Mouse (Mus musculus) liver, postnatal 0 days (tissue): ENCODE data around the gene Usp39.

Experiments
- CTCF ChIP-seq: sonication (generic); IDR thresholded peaks from 2 replicates; pipeline ENCODE4 v1.5.1; 2016; ENCODE audit warnings: antibody characterized with exemption, low read depth
- EP300 ChIP-seq: IDR thresholded peaks from 2 replicates; pipeline ENCODE4 v1.6.1; 2016; ENCODE audit warnings: antibody characterized with exemption, low read depth, mild to moderate bottlenecking

DNA sequence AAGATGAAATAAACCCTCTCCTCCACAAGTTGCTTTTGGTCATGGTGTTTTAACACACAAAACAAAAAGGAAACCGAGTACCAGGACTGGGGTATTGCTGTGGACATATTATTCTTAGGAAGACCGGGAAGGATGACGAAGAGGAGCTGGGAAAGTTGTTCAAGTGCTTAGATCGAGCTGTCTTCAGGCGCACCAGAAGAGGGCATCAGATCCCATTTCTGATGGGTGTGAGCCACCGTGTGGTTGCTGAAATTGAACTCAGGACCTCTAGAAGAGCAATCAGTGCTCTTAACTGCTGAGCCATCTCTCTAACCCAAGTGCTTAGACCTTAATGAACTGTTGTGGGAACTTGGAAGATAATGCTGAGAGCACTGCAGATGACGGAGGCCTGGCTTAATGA, 19.0 kb upstream of the Usp39 start:
- TF ChIP-seq CTCF (peak; percentile 49), EP300 (no peak)
